Mouse (Mus musculus): ENCODE measurements around the gene Serhl.
A peak's percentile ranks its signal among the peaks of the same experiment; 100 is the strongest.

Gene Serhl

GRCm38 (mm10) chr15:83084022-83084640, 5.2 kb upstream of the Serhl start:
- no peak for DNase-seq (ENCODE audit: low spot score)

- DNase-seq (ENCODE audit: low spot score): peak; percentile 59
These were observed 3.4 kb upstream of the Serhl start for GRCm38 (mm10) chr15:83085901-83086300.

- peak; percentile 65 for DNase-seq (ENCODE audit: low spot score)
These were observed 2.5 kb upstream of the Serhl start for GRCm38 (mm10) chr15:83086636-83087328.

- no peak for DNase-seq (ENCODE audit: low spot score)
These were observed 544 bp upstream of the Serhl start for GRCm38 (mm10) chr15:83088495-83089428.

GRCm38 (mm10) chr15:83090874-83091273, 1.6 kb downstream of the Serhl start:
- DNase-seq (ENCODE audit: low spot score): no peak

GRCm38 (mm10) chr15:83093687-83094086, 4.4 kb downstream of the Serhl start:
- DNase-seq (ENCODE audit: low spot score): no peak

- no peak for DNase-seq (ENCODE audit: low spot score)
These were observed 6.6 kb downstream of the Serhl start for GRCm38 (mm10) chr15:83095950-83096349.

GRCm38 (mm10) chr15:83099533-83100331, 10.4 kb downstream of the Serhl start:
- peak; percentile 85 for DNase-seq (ENCODE audit: low spot score)

DNA sequence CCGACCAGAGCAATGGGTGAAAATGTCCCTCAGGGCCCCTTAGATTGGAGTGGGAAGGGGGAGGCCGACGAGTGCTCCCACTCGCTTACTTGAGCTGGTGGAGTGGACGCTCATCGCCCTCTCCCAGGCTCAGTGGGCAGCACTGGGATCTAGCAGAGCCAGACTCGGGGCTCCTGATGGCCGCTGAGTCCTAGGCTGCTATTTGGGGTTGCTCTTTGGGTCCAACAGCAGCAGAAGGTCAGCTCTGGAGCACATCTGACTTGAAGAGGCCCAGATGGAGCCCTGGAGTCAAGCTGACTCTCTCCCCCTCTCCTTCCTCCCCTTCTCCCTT, 11.0 kb downstream of the Serhl start:
- no peak for DNase-seq (ENCODE audit: low spot score)

DNA sequence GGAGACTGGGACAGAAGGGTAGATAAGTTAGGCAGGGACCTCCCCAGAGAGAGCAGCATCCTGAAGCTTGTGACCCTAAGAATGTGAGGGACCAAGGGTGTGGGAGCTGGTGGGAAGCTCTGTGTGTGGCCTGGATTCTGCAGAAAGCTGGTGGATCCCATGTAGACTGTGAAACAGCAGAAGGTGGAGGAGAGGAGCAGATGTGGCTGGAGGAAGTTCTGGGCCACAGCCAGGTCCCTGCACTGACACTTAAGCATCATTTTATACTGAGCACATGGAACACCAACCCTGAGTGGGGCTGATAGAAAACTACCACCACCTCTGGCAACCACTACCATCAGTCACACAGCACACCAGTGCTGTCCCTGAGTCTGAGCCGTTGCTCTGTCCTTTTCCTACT, 13.8 kb downstream of the Serhl start:
- no peak for DNase-seq (ENCODE audit: low spot score)

GRCm38 (mm10) chr15:83106426-83106825, 17.1 kb downstream of the Serhl start:
- DNase-seq (ENCODE audit: low spot score): no peak

DNA sequence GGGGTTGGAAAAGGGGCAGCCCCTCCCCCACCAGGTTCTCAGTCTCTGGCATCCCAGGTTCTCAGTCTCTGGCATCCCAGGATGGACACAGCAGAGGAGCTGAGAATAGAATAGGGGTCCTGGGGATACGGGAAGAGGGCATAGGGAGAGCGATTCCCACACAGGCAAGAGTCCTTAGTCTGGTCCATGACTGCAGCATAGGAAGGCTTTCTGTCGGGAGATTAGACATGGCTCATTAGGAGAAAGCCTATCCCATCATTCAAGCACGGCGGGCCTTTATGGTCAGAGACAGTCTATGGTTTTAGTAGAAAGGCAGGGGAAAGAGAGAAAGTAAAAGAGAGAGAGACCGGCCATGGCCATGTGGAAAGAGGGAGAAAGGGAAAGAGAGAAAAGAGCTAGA, 18.5 kb downstream of the Serhl start:
- no peak for DNase-seq (ENCODE audit: low spot score)

DNA sequence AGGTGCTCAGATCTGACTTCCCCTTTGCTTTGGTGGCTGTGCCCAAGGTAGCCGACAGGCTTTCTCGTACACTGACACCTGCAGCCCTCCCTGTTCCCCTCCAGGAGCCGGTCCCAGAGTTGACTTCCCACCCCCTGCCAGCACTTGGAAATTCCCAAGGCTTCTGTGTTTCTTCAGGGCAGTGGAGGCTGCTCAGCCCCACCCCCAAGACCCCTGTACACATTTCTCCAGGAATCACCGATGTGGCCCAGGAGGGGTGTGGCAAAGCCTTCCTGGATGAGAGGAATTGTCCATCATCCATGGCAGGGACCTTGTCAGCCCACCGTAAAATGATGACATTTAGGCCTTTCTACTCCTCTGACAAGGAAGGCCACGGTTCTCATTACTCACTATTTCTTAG, 22.0 kb downstream of the Serhl start:
- no peak for DNase-seq (ENCODE audit: low spot score)

DNA sequence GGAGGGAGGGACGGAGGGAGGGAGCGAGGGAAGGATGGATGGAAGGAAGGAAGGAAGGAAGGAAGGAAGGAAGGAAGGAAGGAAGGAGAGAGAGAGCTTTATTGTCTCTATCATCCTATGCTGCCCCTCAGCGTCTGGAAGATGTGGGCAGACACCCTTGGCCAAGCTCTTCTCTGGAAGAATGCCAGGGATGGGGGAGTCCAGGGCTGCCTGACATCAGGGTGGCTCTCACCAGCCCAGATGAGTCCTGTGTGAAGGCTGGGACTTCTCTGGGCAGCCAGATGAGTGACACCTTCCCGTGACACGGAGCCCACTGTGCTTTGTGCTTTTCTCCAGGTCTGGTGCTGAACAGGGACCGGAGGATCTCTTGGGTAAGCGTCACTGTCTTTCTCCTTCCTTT, 22.6 kb downstream of the Serhl start:
- no peak for DNase-seq (ENCODE audit: low spot score)

GRCm38 (mm10) chr15:83112898-83113297, 23.6 kb downstream of the Serhl start:
- DNase-seq (ENCODE audit: low spot score): no peak

DNA sequence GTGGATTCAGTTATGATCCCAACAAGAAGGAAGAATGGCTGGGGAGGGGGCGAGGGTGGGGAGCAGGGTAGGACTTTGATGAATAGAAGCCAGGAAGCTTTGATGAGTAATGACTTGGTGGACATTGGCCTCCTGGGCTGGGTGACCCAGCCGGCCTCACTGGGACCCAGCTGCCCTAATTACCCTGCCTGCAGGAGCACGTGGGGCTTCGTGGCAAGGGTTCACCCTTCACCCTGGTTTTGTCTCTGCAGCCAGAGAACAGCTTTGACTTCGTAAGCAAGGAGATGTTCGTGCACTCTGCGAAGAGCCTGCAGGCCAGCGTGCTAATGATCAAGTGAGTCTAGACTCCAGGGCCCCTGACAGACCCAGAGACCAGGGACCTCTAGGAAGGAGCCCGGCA, 24.8 kb downstream of the Serhl start:
- no peak for DNase-seq (ENCODE audit: low spot score)

DNA sequence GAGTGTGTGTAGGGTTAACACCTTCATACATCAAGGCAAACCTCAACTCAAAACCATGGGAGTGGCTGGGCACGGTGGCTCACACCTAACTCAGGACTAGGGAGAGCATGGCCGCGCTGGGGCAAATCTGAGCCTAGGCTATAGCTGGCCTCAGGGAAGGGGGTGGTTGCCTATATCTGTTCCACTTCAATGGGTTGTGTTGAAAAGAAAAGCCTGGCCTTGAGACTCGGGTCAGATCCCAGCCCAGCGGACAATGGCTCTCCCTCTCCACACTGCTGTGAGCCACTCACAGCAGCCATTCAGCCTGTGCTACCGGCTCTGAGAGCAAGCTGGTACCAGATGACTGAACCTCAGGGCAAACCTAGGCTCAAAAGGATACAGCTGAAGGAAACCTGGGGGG, 25.8 kb downstream of the Serhl start:
- DNase-seq (ENCODE audit: low spot score): no peak

GRCm38 (mm10) chr15:83118360-83118759, 29.1 kb downstream of the Serhl start:
- no peak for DNase-seq (ENCODE audit: low spot score)

DNA sequence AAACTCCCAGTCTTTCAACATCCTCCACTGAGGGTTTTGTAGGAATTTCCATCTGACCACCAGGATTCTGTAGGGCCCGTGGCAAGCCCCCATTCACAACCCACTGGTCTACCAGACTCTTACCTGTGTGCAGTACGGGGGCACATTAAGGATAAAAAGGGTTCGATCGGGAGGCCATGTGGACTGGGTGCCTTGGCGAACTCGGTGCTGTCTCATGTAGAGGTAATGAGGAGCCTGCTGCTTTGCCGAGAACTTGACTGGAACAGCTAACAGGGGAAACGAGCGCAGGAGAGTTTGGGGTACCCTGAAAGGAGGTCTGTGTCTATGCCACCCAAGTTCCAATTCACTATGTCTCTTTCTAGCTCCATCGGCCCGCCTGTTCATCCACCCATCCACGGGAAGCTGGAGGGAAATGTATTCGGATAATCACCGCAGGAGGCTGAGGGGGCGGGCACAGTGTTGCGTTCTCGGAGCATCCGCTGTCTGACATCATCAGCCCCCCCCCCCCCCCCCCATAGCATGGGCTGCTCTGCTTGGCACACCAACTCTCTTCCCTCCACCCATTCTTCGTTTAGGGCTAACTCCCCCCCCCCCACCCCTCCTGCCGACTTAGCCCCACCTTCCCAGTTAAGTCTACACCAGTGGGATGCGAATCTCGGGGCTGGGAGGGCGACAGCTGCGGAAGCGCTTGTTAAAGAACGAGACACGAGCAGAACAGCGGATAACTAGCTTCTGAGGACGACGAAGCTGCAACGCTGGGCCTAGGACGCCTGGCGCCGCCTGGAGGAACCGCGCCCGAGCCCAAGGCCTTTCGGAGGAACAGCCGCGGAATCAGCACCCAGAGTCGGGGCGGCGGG, 32.6 kb downstream of the Serhl start:
- peak; percentile 50 for DNase-seq (ENCODE audit: low spot score)

DNA sequence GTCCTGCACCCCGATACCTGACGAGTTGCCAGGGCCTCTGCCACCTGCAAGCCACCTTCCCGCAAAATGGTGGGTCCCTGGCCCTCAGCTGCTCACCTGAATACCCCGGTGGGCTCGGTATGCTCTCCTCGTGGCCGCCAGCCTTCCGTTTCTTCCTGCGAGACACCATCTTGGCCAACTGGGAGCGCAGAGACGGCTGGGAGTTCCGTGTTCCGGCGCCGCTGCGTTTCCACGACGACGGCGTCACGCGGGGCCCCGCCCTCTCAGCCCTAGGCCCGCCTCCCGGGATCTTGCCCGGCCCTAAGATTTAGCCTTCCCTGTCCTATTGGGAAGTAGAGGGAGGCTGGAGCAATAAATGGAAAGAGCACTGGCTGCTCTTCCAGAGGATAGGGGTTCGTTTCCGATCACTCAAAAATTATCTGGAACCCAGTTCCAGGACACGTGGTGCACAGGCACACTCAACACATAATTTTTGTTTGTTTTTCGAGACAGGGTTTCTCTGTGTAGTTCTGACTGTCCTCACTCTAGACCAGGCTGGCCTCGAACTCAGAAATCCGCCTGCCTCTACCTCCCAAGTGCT, 33.4 kb downstream of the Serhl start, which contains the start of gene Rrp7a:
TSS of gene Rrp7a (minus strand) at position 236 of the 580 bp plus-strand sequence.
- peak; percentile 92 for DNase-seq (ENCODE audit: low spot score)

DNA sequence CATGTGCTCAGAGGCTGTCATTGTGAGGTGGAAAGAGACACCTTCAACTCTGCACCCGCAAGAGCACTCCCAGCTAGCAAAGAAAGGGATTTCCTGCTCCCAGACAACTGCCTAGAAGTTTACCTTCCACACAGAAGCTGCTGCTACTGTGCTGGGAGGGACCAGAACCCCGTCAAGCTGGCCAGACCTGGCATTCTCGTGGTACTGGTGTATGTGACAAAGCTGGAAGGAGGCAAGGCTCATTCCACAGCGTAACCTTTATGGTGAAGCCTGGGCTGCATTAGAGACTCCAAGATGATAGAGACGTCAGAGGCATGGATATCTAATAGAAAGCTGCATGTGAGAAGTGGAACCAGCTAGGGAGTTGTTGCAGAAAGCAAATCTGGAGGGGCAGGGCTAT, 35.3 kb downstream of the Serhl start:
- DNase-seq (ENCODE audit: low spot score): no peak

Data from testis, postnatal 14 days (tissue).